Mouse (Mus musculus) heart, embryonic 13.5 days (tissue): ENCODE measurements around the gene Dip2b. TPM values are rescaled to one million over a fixed set of nuclear protein-coding genes. Genes with fewer than 3 reads are reported as not detected.
"Not testable (repeated sequence)": the region's sequence is repeated elsewhere in the genome, so short reads cannot be mapped to it uniquely, and the experiment has no call there.

Experiments used
- ATAC-seq: fragments of 200-750 bp; cut with Nextera tagmentation; 2 replicates; pipeline ENCODE4 v1.8.0; 2017; ENCODE audit warnings: moderate TSS enrichment; ENCODE audit not compliant: insufficient number of reproducible peaks, low FRiP score, low TSS enrichment; ENCODE audit errors: extremely low read depth
- H3K27ac ChIP-seq: fragments of 300-500 bp; sonication (generic); replicated peaks from 2 replicates; pipeline ENCODE4 v1.5.1; 2015; ENCODE audit warnings: moderate library complexity, mild to moderate bottlenecking, inconsistent platforms
- H3K27me3 ChIP-seq: fragments of 300-500 bp; sonication (generic); replicated peaks from 2 replicates; pipeline ENCODE4 v1.6.1; 2015; ENCODE audit warnings: mild to moderate bottlenecking, inconsistent platforms
- H3K36me3 ChIP-seq: fragments of 300-500 bp; sonication (generic); 2 replicates; pipeline ENCODE4 v1.6.1; 2015; ENCODE audit warnings: mild to moderate bottlenecking, inconsistent platforms
- H3K4me1 ChIP-seq: fragments of 300-500 bp; sonication (generic); 2 replicates; pipeline ENCODE4 v1.6.1; 2015; ENCODE audit warnings: inconsistent platforms
- H3K4me2 ChIP-seq: fragments of 300-500 bp; sonication (generic); 2 replicates; pipeline ENCODE4 v1.6.1; 2015; ENCODE audit warnings: inconsistent platforms, mild to moderate bottlenecking, moderate library complexity
- H3K4me3 ChIP-seq: fragments of 300-500 bp; sonication (generic); 2 replicates; pipeline ENCODE4 v1.5.1; 2015; ENCODE audit warnings: moderate library complexity, mild to moderate bottlenecking, inconsistent platforms
- H3K9ac ChIP-seq: fragments of 300-500 bp; sonication (generic); 2 replicates; pipeline ENCODE4 v1.6.1; 2015; ENCODE audit warnings: inconsistent platforms, mild to moderate bottlenecking, moderate library complexity
- H3K9me3 ChIP-seq: fragments of 300-500 bp; sonication (generic); 2 replicates; pipeline ENCODE4 v1.6.1; 2016; ENCODE audit warnings: inconsistent platforms
- WGBS: fragments of 180-500 bp; shearing (Covaris S2); methylation state at CpG from one replicate; pipeline ENCODE4 v1.1.7; 2015; ENCODE audit warnings: mixed read lengths; 5-methylcytosine and 5-hydroxymethylcytosine counted together
- polyA plus RNA-seq: library from polyadenylated mRNA; unstranded; fragments of >200 nt; fragmentation: Nextera tagmentation; extraction: Ambion mirVana; gene quantifications from 2 replicates; pipeline ENCODE4 v1.2.1, GENCODE M21; 2015

Gene Dip2b
- polyA plus RNA-seq, 1 experiment from 2014 or later, result 11.3 TPM

DNA sequence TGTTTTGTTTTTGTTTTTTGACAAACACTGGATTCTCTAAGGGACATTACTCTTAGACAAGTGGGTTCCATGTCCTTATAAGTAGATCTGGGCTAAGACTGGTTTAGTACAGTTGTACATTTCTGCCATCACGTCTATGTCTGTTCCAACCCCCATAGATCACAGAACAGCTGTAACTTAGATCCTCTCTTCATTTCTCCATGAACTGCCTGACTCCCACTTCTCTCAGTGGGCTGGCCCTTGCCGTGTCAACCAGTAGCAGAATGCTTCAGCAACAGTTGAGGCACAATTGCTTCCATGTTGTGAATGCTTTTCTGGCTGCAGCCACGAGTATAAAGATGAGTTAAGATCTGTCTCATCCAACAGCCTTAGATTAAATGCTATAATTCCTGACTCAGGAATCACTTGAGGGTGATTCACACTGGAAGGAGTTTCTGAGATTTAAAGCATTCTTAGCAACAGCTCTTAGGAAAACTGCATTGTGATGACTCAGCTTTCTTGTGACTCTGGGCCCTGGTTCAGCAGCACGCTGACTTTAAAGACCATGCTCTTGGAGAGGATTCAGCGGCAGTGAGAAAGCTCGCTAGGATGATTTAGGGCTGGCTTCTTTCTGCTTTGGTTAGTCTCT is 212.8 kb downstream of the Dip2b start:
- H3K27ac ChIP-seq, result no peak overlapping the region
- 90% methylated on average over 6 of the region's 6 CpGs for WGBS
- ATAC-seq, result no peak

DNA sequence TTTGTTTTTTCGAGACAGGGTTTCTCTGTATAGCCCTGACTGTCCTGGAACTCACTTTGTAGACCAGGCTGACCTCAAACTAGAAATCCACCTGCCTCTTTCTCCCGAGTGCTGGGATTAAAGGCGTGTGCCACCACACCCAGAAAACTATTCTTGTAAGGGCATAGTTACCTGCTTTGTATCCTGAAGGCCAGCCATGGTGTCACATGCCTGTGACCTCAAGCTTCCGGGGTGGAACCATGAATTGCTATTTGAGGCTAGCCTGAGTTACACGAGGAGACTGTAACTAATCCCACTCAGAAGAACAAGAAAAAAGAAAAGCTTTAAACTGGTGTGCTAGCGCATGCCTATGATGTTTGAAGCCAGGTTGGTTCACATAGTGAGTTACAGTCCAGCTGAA is 217.9 kb downstream of the Dip2b start:
- H3K4me1 ChIP-seq, result no peaks in the 10 kb centered on the region
- H3K9me3 ChIP-seq, result no peaks in the 10 kb centered on the region
- no peak overlapping the region for H3K9ac ChIP-seq
- 85% methylated on average over 6 of the region's 6 CpGs for WGBS
- ATAC-seq, result no peak
- peaks cover 89% of the 10 kb centered on the region for H3K36me3 ChIP-seq
- H3K27ac ChIP-seq, result no peak overlapping the region
- H3K27me3 ChIP-seq, result no peaks in the 10 kb centered on the region
- H3K4me3 ChIP-seq, result no peak overlapping the region
- H3K4me2 ChIP-seq, result no peak overlapping the region

More for the DNA sequence above, 212.8 kb downstream of the Dip2b start:
- Histone ChIP-seq H3K4me2 (no peak overlapping the region), H3K27me3 (no peaks in the 10 kb centered on the region), H3K4me1 (no peaks in the 10 kb centered on the region), H3K36me3 (peaks cover 99% of the 10 kb centered on the region), H3K4me3 (no peak overlapping the region), H3K9me3 (no peaks in the 10 kb centered on the region), H3K9ac (no peak overlapping the region)

DNA sequence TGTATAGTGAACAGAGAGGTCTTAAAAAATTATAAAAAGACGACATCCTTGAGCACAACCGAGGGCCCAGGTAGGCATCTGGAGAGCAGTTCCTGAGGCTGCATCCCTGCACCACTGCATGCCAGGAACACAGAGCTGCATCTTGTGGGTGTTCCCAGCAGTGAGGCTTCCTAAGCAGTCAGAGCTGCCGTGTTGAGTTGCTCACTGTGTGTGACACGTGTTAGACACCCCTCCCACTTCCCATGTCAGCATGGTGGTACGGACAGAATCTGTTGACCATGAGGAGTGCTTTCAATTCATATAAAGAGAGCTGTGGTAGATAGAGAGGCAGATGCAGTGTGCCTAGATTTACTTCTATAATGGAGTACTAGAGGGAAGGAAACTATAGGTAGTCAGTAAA is 218.8 kb downstream of the Dip2b start:
- H3K9me3 ChIP-seq, result no peaks in the 10 kb centered on the region
- no peaks in the 10 kb centered on the region for H3K4me1 ChIP-seq
- 84% methylated on average over 5 of the region's 5 CpGs for WGBS
- H3K36me3 ChIP-seq, result peaks cover 86% of the 10 kb centered on the region
- no peak overlapping the region for H3K4me3 ChIP-seq
- no peak for ATAC-seq
- no peak overlapping the region for H3K9ac ChIP-seq
- H3K4me2 ChIP-seq, result no peak overlapping the region
- no peak overlapping the region for H3K27ac ChIP-seq
- no peaks in the 10 kb centered on the region for H3K27me3 ChIP-seq

DNA sequence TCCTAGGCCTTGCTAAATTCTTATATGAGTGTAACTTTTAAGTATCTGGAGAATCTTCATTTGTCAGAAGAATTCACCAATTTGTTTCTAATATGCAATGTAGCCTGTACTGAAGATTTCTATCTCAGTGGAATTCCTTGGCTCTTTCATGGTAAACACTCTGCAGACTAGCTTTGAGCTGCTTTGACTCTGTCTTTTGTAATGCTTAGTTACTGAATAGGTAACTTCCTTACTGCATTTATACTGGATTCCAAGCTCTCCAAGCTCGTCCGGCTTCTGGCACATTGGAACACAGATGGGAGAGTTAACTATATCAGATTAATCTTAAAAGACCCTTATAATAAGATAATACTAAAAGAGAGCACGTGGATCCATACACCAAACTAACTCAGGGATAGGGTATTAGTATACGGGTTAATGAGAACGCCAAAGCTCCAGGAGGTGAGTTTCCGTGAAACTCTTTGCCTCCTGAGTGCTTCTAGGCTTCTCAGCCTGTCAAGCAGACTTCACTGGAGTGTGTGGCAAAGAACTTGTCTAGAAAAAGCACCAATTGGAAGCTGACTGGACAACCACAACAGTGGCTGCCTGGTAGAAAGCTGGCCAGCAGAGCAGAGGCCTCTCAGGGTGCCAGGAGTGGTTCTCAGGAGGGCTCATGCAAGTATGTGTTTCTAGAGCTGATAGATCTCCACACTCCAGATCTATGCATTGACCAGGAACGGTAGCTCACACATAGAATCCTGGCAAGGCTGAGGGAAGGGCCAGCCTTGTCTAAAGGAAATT is 220.4 kb downstream of the Dip2b start:
- Histone ChIP-seq H3K4me3 (no peak overlapping the region), H3K27me3 (no peaks in the 10 kb centered on the region), H3K27ac (no peak overlapping the region), H3K36me3 (peaks cover 75% of the 10 kb centered on the region), H3K9me3 (no peaks in the 10 kb centered on the region), H3K9ac (no peak overlapping the region), H3K4me1 (no peaks in the 10 kb centered on the region), H3K4me2 (no peak overlapping the region)
- ATAC-seq, result no peak
- WGBS, result 93% methylated on average over 7 of the region's 7 CpGs

DNA sequence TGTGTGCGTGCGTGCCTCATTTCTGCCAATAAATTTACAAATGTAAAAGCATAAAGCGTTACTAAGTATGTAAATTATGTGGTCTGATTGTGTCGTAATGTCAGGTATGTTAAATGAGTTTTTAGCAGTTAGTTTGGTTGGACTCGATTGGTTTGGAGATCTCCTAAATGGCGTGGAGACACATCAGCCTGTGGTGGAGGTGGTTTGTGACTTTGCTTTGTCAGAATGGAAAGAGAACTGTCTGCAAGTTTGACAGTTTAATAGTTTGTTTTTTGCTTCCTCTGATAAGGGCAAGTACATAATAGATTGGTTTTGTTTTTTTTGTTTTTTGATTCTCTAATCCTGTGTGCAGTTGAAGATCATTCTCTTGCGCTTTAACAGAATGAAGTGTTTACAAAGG is 221.9 kb downstream of the Dip2b start:
- 95% methylated on average over 5 of the region's 7 CpGs for WGBS
- H3K36me3 ChIP-seq, result peaks cover 60% of the 10 kb centered on the region
- not testable (repeated sequence) for H3K27me3 ChIP-seq

DNA sequence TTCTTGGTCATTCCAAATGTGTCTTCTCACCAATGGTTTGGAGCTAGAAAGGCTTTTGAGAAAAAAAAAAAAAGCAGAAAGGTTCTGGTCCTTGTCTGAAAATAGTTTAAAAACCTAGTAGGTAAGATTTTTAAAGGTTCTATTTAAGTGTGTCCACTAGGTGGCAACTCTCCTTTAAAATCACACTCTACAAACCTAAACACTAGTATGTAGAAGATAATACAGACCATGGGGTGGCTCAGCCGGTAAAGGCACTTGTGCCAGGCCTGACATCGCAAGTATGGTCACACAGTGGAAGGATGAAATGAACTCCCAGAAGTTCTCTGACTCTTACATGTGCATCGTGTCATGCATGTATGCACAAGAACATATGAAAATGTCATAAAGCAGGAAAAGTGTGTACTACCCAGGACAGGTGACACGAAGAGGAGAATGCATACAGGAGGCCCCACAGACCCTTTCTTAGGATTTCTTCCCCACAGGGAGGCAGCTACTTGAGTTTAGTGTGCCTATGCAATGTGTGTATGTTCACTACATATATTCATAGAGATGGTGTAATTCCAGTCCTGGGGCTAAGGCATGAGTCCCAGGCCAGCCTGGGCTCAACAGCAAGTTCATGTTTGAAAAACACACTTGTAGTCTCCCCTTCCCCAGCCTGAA is 224.9 kb downstream of the Dip2b start:
- Histone ChIP-seq H3K4me3 (no peak overlapping the region), H3K4me2 (no peak overlapping the region), H3K4me1 (no peaks in the 10 kb centered on the region), H3K9ac (no peak overlapping the region), H3K9me3 (no peaks in the 10 kb centered on the region), H3K27ac (no peak overlapping the region), H3K27me3 (no peaks in the 10 kb centered on the region), H3K36me3 (peaks cover 30% of the 10 kb centered on the region)
- ATAC-seq, result no peak
- WGBS, result 29% methylated on average over 4 of the region's 4 CpGs

More for the DNA sequence above, 221.9 kb downstream of the Dip2b start:
- H3K4me1 ChIP-seq, H3K9ac ChIP-seq, H3K4me3 ChIP-seq, H3K9me3 ChIP-seq, ATAC-seq, H3K4me2 ChIP-seq, H3K27ac ChIP-seq: not testable (repeated sequence)

DNA sequence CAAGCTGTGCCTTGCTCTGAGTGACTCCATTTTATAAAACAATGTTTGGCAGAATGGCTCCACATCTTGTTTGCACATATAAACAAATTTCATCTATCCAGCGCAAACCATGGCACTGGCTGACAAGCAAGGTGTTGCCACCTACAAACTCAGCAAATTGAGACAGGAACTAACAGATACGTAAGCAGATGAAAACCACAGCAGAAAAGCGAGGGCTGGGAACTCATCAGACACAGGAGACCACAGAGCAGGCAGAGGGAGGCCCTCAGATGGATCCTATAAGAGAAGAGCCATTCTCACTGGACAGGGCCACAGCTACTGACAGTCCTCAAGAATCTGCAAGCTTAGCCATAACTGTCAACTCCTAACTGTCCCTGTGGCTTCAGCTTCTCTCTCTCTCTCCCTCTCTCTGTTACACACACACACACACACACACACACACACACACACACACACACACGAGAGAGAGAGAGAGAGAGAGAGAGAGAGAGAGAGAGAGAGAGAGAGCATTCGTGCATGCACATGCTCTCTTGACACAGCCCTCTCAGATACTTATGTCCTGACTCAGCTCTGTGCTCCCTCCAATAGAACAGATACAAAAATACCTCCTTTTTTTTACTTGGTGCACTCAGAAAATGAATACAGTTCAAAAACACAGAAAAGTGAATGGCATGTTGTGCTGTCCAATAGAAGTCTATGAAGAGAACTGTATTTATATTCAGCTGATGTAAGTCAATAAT is 227.3 kb downstream of the Dip2b start:
- Histone ChIP-seq H3K9ac (no peak overlapping the region), H3K27me3 (peaks cover 15% of the 10 kb centered on the region; the same call in 1 of the 2 replicates), H3K36me3 (peaks cover 14% of the 10 kb centered on the region), H3K27ac (no peak overlapping the region), H3K4me2 (no peak overlapping the region), H3K4me1 (no peaks in the 10 kb centered on the region), H3K9me3 (no peaks in the 10 kb centered on the region; the same call in 1 of the 2 replicates), H3K4me3 (no peak overlapping the region)
- 72% methylated on average over 4 of the region's 5 CpGs for WGBS
- no peak for ATAC-seq

DNA sequence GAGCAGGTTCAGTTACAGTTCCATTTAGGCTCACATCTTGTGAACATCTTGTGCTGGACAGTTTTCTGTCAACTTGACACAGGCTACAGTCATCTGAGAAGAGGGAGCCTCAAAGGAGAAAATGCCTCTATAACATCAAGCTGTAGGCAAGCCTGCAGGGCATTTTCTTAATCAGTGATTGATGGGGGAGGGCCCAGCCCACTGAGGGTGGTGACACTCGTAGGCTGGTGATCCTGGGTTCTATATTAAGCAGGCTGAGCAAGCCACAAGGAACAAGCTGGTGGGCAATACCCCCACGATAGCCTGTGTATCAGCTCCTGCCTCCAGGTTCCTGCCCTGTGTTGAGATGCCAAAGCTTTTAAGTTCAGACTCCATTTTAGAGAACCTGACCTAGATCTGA is 230.5 kb downstream of the Dip2b start:
- Histone ChIP-seq H3K36me3 (no peaks in the 10 kb centered on the region), H3K4me3 (no peak overlapping the region), H3K27me3 (peaks cover 21% of the 10 kb centered on the region; the same call in 1 of the 2 replicates)

More for the DNA sequence above, 230.5 kb downstream of the Dip2b start:
- 66% methylated on average over 2 of the region's 2 CpGs for WGBS
- no peak overlapping the region for H3K4me2 ChIP-seq
- H3K9me3 ChIP-seq, result no peaks in the 10 kb centered on the region; the same call in 1 of the 2 replicates
- H3K27ac ChIP-seq, result no peak overlapping the region
- no peaks in the 10 kb centered on the region for H3K4me1 ChIP-seq
- no peak for ATAC-seq
- no peak overlapping the region for H3K9ac ChIP-seq

Other genes starting within 250 kb of the Dip2b start
- 17.6 and 17.8 TPM in 2 replicates for gene Lima1, start 163.2 kb upstream of the Dip2b start, polyA plus RNA-seq
- not detected in 2 replicates for gene Fam186a, start 71.6 kb upstream of the Dip2b start, polyA plus RNA-seq
- gene Larp4, start 68.6 kb upstream of the Dip2b start, polyA plus RNA-seq, result 24.1 and 25.2 TPM in 2 replicates
- gene Atf1, start 189.2 kb downstream of the Dip2b start, polyA plus RNA-seq, result 30.3 and 34.4 TPM in 2 replicates
- gene Tmprss12, start 242.2 kb downstream of the Dip2b start, polyA plus RNA-seq, result not detected in 2 replicates